Mouse (Mus musculus) testis, adult 2 months (tissue): ENCODE results near the gene Pigu.

Source experiments
- CTCF ChIP-seq: fragments of 200-500 bp; IDR thresholded peaks from 2 replicates; pipeline ENCODE4 v1.5.1; 2012; ENCODE audit warnings: low read depth, mild to moderate bottlenecking, inconsistent platforms, low read length, moderate library complexity; ENCODE audit not compliant: control insufficient read depth, insufficient read depth, insufficient replicate concordance
- POLR2A ChIP-seq: fragments of 200-500 bp; IDR thresholded peaks from 2 replicates; pipeline ENCODE4 v1.6.1; 2012; ENCODE audit warnings: low read depth, mild to moderate bottlenecking, inconsistent platforms, low read length, moderate library complexity; ENCODE audit not compliant: control insufficient read depth

- no peak for TF ChIP-seq CTCF
- no peak for TF ChIP-seq POLR2A
These were observed 78.9 kb downstream of the Pigu start for GRCm38 (mm10) chr2:155278361-155278760.
